Mouse (Mus musculus) limb, embryonic 12.5 days (tissue): ENCODE measurements around the gene Dnlz. TPM values are rescaled to one million over a fixed set of nuclear protein-coding genes. Genes with fewer than 3 reads are reported as not detected.
"Not testable (repeated sequence)": the region's sequence is repeated elsewhere in the genome, so short reads cannot be mapped to it uniquely, and the experiment has no call there.

Experiments used
- ATAC-seq: fragments of 200-750 bp; cut with Nextera tagmentation; 2 replicates; pipeline ENCODE4 v1.8.0; 2017; ENCODE audit warnings: low read depth, moderate TSS enrichment; ENCODE audit not compliant: insufficient number of reproducible peaks, insufficient read depth, low FRiP score, low TSS enrichment
- H3K27ac ChIP-seq: fragments of 300-500 bp; sonication (generic); 2 replicates; pipeline ENCODE4 v1.5.1; 2016; ENCODE audit warnings: mild to moderate bottlenecking, moderate library complexity
- H3K27me3 ChIP-seq: fragments of 300-500 bp; sonication (generic); 2 replicates; pipeline ENCODE4 v1.6.1; 2016; ENCODE audit warnings: mild to moderate bottlenecking, moderate library complexity
- H3K36me3 ChIP-seq: fragments of 300-500 bp; sonication (generic); 2 replicates; pipeline ENCODE4 v1.6.1; 2016; ENCODE audit warnings: mild to moderate bottlenecking, moderate library complexity
- H3K4me1 ChIP-seq: fragments of 300-500 bp; sonication (generic); replicated peaks from 2 replicates; pipeline ENCODE4 v1.6.1; 2016
- H3K4me2 ChIP-seq: fragments of 300-500 bp; sonication (generic); 2 replicates; pipeline ENCODE4 v1.6.1; 2016; ENCODE audit warnings: mild to moderate bottlenecking, moderate library complexity
- H3K4me3 ChIP-seq: fragments of 300-500 bp; sonication (generic); replicated peaks from 2 replicates; pipeline ENCODE4 v1.5.1; 2016; ENCODE audit warnings: mild to moderate bottlenecking
- H3K9ac ChIP-seq: fragments of 300-500 bp; sonication (generic); replicated peaks from 2 replicates; pipeline ENCODE4 v1.6.1; 2016; ENCODE audit warnings: mild to moderate bottlenecking, moderate library complexity
- H3K9me3 ChIP-seq: fragments of 300-500 bp; sonication (generic); 2 replicates; pipeline ENCODE4 v1.6.1; 2016; ENCODE audit warnings: mild to moderate bottlenecking, moderate library complexity
- WGBS: fragments of 180-500 bp; shearing (Covaris S2); methylation state at CpG from one replicate; pipeline ENCODE4 v1.1.7; 2016; 5-methylcytosine and 5-hydroxymethylcytosine counted together
- polyA plus RNA-seq: library from polyadenylated mRNA; unstranded; fragments of >200 nt; fragmentation: Nextera tagmentation; extraction: Ambion mirVana; gene quantifications from 2 replicates; pipeline ENCODE4 v1.2.1, GENCODE M21; 2016

Dnlz gene
- polyA plus RNA-seq = 32.2 and 32.5 TPM in 2 replicates

DNA sequence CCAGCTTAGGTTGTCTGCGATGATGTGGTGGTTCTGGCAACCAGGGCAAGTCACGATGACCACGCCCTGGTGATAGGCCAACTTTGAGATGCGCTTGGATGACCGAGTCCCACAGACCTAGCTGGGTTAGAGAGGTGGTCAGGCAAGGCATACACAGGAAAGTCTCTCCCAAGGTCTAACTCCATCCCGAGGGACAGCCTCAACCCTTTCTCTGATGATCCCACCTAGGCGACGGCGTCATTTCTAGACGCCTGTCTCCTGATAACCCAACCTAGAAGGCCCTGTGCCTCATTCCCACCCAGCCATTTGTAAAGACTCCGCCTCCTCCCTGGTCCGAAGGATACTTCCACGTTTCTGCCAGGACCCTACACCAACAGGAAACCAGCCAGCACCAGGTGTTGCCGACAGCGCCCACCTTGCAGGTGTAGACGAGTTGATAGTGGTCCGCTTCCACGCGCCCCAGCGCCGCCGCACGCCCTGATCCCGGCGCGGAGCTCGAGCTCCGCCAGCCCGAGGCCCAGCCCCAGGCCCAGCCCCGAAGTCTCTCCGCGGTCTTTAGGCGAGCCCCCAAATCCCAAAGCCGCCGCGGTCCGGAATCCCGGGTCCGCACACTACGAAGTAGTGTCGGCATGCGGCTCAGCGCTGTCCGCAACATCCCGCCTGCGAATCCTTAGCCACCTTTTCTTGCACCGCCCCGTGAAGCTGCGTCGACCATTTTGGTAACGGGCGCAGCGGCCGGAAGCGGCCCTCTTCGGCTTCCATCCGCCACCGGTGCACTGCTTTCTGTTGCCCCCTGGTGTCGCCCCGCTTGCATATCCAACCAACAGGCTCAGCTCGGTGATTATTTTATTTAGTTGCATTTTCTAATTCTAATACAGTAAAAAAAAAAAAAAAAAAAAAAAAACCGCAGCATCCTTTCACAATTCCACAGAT lies at the start of gene Dnlz:
Gene Dnlz, minus strand, starts transcription at position 753 of the 933 bp plus-strand sequence.
- 3% methylated on average over 62 of the region's 62 CpGs for WGBS

DNA sequence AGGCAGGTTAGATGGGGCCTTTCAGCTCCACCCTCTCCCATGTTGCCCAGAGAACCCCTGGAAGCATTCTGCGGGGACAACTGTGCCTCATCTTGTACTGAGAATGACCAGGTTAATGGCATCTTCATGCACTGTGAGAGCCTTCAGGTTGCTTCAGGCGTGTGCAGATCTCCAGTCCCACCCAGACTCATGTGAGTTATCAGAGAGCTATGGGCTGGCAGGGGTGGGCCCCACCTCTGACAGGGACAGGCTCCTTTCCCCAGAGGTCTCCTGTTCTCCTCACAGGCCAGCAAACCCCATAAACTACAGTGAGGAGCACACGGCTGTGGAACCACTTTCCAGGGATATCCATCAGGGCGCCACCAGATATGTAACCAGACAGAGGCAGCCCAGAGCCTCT lies 49.1 kb upstream of the Dnlz start:
- no peak for ATAC-seq
- Histone ChIP-seq H3K4me3 (no peak overlapping the region), H3K27ac (no peak overlapping the region), H3K27me3 (no peaks in the 10 kb centered on the region), H3K9me3 (no peaks in the 10 kb centered on the region), H3K4me2 (no peak overlapping the region), H3K9ac (no peak overlapping the region), H3K36me3 (peaks cover 83% of the 10 kb centered on the region), H3K4me1 (peaks cover 16% of the 10 kb centered on the region)
- WGBS = 90% methylated on average over 4 of the region's 4 CpGs

More for the DNA sequence above, at the start of gene Dnlz:
- Histone ChIP-seq H3K4me2 (peak within 1 kb of the TSS; percentile 95), H3K4me1 (peaks cover 18% of the 10 kb centered on the region), H3K36me3 (peaks cover 39% of the 10 kb centered on the region), H3K27ac (peak within 1 kb of the TSS; percentile 87), H3K9ac (peak within 1 kb of the TSS; percentile 92), H3K4me3 (peak within 1 kb of the TSS; percentile 81), H3K27me3 (no peaks in the 10 kb centered on the region), H3K9me3 (no peaks in the 10 kb centered on the region)
- peak; percentile 62 for ATAC-seq

DNA sequence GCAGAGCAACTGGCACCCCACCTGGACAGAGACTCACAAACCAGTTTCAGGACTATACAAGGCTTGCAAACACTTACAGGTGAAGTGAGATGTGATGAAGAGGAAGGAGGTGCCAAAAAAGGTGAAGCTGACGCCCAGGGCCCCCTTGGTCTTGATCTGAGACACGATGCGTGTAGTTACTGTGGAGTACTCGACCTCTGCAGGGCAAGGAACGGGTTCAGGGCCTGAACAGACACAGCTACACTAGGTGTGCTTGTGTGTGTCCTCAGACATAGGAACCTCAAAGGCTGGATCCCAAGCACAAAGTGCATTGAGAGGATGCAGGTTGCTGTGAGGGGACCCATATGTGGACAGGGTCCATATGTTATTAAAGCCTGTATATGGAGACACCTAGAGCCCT lies 48.4 kb upstream of the Dnlz start:
- WGBS = 93% methylated on average over 5 of the region's 5 CpGs
- ATAC-seq = no peak
- Histone ChIP-seq H3K9me3 (no peaks in the 10 kb centered on the region), H3K27me3 (no peaks in the 10 kb centered on the region), H3K4me2 (no peak overlapping the region), H3K36me3 (peaks cover 83% of the 10 kb centered on the region), H3K4me3 (no peak overlapping the region), H3K27ac (no peak overlapping the region), H3K4me1 (peaks cover 9% of the 10 kb centered on the region; the same call in 1 of the 2 replicates), H3K9ac (no peak overlapping the region)

DNA sequence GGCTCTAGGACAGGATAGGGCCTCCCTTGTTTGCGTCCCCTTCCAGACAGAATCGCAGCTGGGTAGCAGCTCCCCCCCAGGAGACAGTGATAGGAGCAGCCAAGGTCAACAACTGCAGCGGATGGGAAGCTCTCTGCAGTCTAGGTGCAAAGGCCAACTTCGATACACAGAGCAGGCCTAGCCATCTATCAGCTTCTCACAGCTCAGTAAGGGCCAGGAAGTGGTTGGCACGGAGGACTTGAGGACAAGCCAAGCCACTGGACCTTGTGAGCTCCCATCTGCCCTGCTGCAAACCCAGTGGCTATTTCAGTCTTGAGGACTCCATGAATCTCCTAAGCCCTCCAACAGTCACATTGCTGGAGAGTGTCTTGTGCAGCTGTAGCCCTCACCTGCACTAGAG lies 47.7 kb upstream of the Dnlz start:
- Histone ChIP-seq H3K27me3 (no peaks in the 10 kb centered on the region), H3K9ac (no peak overlapping the region), H3K4me3 (no peak overlapping the region), H3K4me1 (peaks cover 2% of the 10 kb centered on the region; the same call in 1 of the 2 replicates), H3K9me3 (no peaks in the 10 kb centered on the region), H3K4me2 (no peak overlapping the region), H3K36me3 (peaks cover 87% of the 10 kb centered on the region), H3K27ac (no peak overlapping the region)
- no peak for ATAC-seq
- WGBS = 90% methylated on average over 5 of the region's 5 CpGs

DNA sequence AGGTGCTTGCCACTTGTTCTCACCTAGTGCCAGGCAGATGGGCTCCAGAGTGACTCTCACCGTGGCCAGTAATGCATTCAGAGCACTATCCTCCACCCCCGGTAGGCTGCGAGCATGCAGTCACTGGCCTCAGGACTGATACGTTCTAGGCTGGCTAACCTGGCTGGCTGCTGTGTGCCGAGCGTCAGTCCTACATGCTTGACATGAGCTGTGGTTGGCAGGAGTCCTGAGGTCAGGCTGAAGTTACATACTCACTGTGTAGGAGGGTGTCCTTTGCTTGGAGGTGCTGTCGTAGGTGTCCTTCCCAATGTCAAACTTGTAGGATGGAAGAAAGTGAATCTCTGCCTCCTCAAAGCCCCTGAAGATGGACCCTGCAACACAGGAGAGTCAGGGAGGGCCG lies 47.1 kb upstream of the Dnlz start:
- Histone ChIP-seq H3K4me3 (no peak overlapping the region), H3K4me2 (no peak overlapping the region), H3K4me1 (no peaks in the 10 kb centered on the region), H3K27ac (no peak overlapping the region), H3K9me3 (no peaks in the 10 kb centered on the region), H3K27me3 (no peaks in the 10 kb centered on the region), H3K36me3 (peaks cover 93% of the 10 kb centered on the region), H3K9ac (no peak overlapping the region)
- no peak for ATAC-seq
- 93% methylated on average over 8 of the region's 8 CpGs for WGBS

DNA sequence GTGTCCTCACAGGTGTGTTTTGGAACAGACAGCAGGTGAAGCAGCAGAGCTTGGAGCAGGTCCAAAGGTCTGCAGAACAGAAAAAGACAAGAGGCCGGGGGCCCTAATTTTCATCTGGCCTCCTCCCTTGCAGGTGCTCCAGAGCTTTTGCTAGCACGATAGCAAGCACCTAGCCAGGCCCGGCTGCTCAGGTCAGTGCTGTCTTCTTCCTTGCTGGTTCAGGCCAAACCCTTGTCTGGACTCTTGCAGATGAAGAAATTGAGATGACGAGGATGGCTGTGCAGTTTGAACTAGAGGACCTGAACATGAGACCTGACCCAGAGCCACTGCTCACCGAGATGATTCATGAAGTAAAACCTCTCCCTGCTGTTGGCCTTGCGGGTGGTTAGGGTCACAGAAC lies 39.7 kb upstream of the Dnlz start:
- no peak overlapping the region for H3K4me2 ChIP-seq
- WGBS = 88% methylated on average over 6 of the region's 6 CpGs

DNA sequence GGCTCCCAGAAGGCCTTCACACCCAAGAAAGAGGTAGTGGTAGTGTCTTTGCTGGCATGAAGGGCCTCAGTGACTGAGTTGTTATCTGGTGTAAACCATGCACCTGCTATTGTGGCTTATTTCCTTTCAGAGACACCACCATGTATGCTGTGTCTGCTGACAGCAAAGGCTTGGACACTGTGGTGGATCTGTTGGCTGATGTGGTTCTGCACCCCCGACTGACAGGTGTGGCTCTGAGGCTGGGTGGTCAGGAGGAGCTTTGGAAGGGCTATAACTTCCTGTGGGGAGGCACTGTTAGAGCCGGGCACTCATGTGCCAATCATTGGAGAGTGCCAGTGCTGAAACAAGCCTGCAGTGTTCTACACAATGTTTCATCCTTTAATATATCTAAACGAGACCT lies 39.0 kb upstream of the Dnlz start:
- Histone ChIP-seq H3K36me3 (peaks cover 76% of the 10 kb centered on the region), H3K4me1 (peaks cover 19% of the 10 kb centered on the region), H3K9ac (no peak overlapping the region), H3K4me2 (no peak overlapping the region; the same call in 1 of the 2 replicates), H3K4me3 (no peak overlapping the region), H3K9me3 (no peaks in the 10 kb centered on the region), H3K27me3 (no peaks in the 10 kb centered on the region), H3K27ac (no peak overlapping the region)
- no peak for ATAC-seq
- 84% methylated on average over 3 of the region's 3 CpGs for WGBS

More for the DNA sequence above, 39.7 kb upstream of the Dnlz start:
- H3K9ac ChIP-seq = no peak overlapping the region
- H3K27me3 ChIP-seq = no peaks in the 10 kb centered on the region
- peaks cover 19% of the 10 kb centered on the region for H3K4me1 ChIP-seq
- peaks cover 76% of the 10 kb centered on the region for H3K36me3 ChIP-seq
- no peak overlapping the region for H3K27ac ChIP-seq
- no peaks in the 10 kb centered on the region for H3K9me3 ChIP-seq
- no peak overlapping the region for H3K4me3 ChIP-seq
- ATAC-seq = no peak

DNA sequence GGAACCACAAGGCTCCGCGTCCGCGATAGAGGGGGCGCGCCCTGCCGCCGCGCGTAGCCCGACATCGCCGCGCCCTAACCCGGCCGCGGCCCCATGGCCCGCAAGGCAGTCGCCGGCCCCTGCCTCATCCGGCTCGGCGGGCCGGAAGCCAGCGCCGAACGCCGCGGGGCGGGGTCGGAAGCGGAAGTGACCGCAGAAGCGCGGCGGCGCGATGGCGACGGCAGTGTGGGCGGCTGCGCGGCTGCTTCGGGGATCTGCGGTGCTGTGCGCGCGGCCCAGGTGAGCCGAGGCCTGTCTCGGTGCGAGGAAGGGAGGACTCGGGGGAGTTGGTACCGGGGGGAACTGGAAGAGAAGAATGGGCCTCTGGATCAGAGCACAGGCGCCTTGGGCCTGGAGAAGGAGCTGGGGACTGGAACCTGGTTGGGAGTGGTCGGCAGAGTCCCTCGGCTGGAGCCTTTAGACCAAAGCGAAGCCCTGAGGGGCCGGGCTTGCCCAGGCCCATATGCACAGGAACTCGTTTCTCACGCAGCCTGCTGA lies 37.3 kb upstream of the Dnlz start, which contains the start of the genes Entr1 and Pmpca:
Gene Entr1, minus strand, starts transcription at position 163 of the 537 bp plus-strand sequence.
Gene Pmpca, plus strand, starts transcription at position 186 of the 537 bp plus-strand sequence.
- H3K36me3 ChIP-seq = peaks cover 76% of the 10 kb centered on the region
- under 1% methylated on average over 56 of the region's 60 CpGs for WGBS
- peaks cover 19% of the 10 kb centered on the region for H3K4me1 ChIP-seq
- H3K4me3 ChIP-seq = peak within 1 kb of the TSS; percentile 94
- peak within 1 kb of the TSS; percentile 76 for H3K27ac ChIP-seq
- H3K27me3 ChIP-seq = no peaks in the 10 kb centered on the region
- peak within 1 kb of the TSS; percentile 90 for H3K9ac ChIP-seq
- H3K9me3 ChIP-seq = no peaks in the 10 kb centered on the region
- peak; percentile 84 for ATAC-seq
- H3K4me2 ChIP-seq = peak within 1 kb of the TSS; percentile 97

DNA sequence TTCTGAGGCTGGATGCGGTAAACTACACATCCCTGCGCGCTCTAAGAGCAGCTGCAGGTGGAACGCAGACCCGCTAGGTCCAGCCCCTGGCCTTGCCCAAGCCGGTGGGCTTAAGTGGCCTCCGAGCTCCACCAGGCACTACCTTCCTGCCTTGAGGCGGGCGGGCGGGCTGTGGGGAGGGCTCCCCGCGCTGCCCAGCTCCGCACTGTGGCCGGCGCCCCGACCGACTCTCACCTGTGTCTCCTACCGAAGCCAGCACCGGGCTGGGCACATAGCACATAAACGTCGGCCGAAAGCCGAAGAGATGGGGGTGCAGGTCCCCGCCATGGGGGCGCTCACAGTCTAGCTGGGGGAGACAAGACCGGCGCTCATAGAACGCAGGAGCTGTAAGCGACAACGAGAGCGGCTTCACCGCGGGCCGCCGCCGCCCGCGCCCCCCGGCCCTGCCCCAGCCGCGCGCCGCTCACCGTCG lies 36.8 kb upstream of the Dnlz start:
- peak overlapping the region; percentile 90 for H3K9ac ChIP-seq
- 1% methylated on average over 36 of the region's 45 CpGs for WGBS
- peaks cover 76% of the 10 kb centered on the region for H3K36me3 ChIP-seq
- peak overlapping the region; percentile 97 for H3K4me2 ChIP-seq
- H3K4me1 ChIP-seq = peaks cover 19% of the 10 kb centered on the region
- no peaks in the 10 kb centered on the region for H3K9me3 ChIP-seq
- peak; percentile 67 for ATAC-seq
- peak overlapping the region; percentile 94 for H3K4me3 ChIP-seq
- no peaks in the 10 kb centered on the region for H3K27me3 ChIP-seq
- H3K27ac ChIP-seq = peak overlapping the region; percentile 76

DNA sequence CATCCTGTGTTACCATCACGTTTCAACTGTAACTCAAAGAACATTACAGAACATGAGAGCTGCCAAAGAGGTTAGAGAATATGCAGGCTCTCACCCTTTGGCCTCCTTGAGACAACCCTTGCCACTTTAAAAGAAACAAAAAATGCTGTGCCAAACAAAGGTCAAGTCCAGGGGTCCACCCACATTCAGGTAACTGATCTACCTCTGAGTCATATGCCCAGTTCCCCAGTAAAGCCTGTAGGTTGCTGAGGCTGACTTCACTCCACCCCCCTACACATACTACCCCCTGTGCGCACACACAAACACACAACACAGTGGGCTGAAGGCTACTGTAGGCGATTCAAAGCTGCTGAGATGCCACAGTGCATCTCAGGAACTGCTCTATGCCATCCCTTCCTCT lies 35.8 kb upstream of the Dnlz start:
- H3K9ac ChIP-seq = no peak overlapping the region
- WGBS = 87% methylated on average over 3 of the region's 3 CpGs
- ATAC-seq = no peak

DNA sequence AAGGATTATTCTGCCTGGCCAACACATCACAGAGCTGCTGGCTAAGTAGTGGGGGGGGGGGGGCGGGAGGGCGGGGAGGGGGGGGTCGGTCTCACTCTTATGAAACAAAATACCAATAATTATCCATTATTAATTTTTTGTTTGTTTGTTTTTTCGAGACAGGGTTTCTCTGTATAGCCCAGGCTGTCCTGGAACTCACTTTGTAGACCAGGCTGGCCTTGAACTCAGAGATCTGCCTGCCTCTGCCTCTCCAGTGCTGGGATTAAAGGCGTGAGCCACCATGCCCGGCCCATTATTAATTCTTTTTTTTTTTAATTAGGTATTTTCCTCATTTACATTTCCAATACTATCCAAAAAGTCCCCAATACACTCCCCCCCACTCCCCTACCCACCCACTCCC lies 29.0 kb upstream of the Dnlz start:
- H3K27ac ChIP-seq = peak overlapping the region; percentile 53; the same call in 1 of the 2 replicates
- ATAC-seq = not testable (repeated sequence)
- 28% methylated on average over 6 of the region's 6 CpGs for WGBS

More for the DNA sequence above, 35.8 kb upstream of the Dnlz start:
- peak overlapping the region; percentile 94; the same call in 1 of the 2 replicates for H3K4me3 ChIP-seq
- no peaks in the 10 kb centered on the region for H3K9me3 ChIP-seq
- no peaks in the 10 kb centered on the region for H3K27me3 ChIP-seq
- H3K4me1 ChIP-seq = peaks cover 19% of the 10 kb centered on the region
- peak overlapping the region; percentile 97 for H3K4me2 ChIP-seq
- peaks cover 76% of the 10 kb centered on the region for H3K36me3 ChIP-seq
- no peak overlapping the region for H3K27ac ChIP-seq

More for the DNA sequence above, 29.0 kb upstream of the Dnlz start:
- Histone ChIP-seq H3K9ac (peak overlapping the region; percentile 80; the same call in 1 of the 2 replicates), H3K4me3 (peak overlapping the region; percentile 87), H3K4me2 (peak overlapping the region; percentile 93), H3K36me3 (peaks cover 70% of the 10 kb centered on the region)
- H3K27me3 ChIP-seq, H3K9me3 ChIP-seq, H3K4me1 ChIP-seq: not testable (repeated sequence)
